Mouse (Mus musculus): Measurements from ENCODE around the gene Hoxa13. TPM values are rescaled to one million over a fixed set of nuclear protein-coding genes. Genes with fewer than 3 reads are reported as not detected.

Gene Hoxa13
- not detected in 2 replicates for polyA plus RNA-seq (2012; rRNA removed)

DNA sequence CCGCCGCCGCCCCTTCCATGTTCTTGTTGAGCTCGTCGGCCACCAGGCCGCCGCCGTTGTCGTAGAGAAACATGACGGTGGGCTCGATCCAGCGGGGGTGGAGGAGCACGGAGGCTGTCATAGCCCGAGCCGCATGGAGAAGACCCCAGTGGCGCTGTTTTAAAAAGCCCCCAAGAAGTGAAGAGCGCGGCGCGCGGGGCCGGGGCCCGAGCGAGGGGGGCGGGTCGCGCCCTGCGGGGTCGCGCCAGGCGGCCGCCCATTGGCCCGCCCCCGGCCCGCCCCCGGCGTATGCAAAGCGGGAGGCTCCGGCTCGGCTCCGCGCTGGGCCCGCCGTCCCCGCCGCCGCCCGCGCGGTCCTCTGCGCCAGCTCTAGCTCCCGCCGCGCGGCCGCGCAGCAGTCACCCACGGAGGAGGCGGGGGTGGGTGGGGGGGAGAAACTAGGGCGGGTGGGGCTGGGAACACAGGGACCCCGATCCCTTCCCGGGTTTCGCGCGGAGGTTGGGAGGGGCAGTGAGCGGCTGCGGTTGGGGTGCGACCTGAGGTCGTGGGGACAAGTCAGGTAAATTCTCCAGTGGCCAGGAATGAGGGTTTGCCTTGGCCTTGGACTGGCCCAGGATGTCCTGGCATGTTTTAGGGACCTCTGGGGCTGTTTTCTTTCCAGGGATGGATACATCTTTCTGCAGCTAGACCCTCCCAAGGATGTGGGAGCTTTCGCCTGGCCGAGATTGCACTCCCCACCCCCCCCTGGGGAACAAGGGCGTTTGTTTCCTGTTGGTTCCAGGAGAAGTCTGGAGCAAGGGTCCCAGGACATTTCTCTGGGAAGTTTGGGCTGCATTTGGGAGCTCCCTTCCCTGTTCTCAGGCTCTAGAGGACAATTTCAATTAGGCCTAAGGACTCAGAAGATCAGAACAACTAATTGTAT lies at the start of gene Hoxa13:
TSS of gene Hoxa13 (minus strand) at position 227 of the 922 bp plus-strand sequence.

DNA sequence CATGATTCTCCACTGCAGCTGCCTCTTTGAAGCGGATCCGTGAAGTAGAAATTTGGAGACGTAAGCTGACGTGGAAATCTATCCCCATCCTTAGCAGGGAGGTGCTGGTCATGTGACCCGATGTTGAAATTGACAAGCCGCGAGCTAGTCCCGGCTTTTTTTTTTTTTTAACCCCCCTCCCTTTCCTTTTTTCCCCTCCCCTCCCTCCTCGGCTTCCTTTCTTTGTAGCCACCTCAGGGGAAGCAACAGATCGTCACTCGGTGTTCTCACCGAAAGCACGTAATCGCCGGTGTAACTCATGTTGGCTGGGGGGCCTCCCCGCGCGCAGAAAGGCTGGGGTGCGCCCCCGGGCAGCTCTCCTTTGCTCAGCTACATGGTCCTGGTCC lies 14.9 kb downstream of the Hoxa13 start, which contains the start of gene Hoxa11:
TSS of gene Hoxa11 (minus strand) at position 54 of the 386 bp plus-strand sequence.

DNA sequence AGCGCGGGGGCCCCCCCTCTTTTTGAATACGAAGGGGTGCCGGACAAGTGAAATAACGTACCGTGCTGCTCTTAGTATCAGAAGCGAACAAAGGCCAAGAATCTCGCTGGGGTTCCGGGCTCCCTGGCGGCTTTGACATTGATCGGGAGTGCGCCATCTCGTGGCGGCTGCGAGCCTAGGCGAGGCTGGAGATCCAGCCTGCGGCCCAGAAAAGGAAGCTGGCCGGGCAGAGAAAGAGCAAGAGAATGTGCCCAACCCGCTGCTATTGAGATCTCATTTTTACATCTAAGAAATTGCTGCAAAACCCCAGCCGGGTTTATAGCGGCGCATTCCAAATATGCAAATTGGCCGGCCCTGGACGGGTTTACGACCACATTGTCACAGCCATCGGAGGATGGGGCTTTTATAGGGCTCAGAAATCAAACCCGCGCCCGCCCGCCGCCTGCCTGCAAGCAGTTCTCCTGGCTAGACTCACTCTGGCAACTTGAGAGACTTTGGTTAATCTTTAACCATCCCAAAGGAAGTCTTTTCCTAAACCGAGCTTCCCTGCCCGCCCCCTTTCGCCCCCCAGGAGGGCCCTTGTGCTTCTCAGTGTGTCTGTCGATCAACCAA lies 20.2 kb downstream of the Hoxa13 start, which contains the start of gene Hoxa10:
TSS of gene Hoxa10 (minus strand) at position 466 of the 612 bp plus-strand sequence.

DNA sequence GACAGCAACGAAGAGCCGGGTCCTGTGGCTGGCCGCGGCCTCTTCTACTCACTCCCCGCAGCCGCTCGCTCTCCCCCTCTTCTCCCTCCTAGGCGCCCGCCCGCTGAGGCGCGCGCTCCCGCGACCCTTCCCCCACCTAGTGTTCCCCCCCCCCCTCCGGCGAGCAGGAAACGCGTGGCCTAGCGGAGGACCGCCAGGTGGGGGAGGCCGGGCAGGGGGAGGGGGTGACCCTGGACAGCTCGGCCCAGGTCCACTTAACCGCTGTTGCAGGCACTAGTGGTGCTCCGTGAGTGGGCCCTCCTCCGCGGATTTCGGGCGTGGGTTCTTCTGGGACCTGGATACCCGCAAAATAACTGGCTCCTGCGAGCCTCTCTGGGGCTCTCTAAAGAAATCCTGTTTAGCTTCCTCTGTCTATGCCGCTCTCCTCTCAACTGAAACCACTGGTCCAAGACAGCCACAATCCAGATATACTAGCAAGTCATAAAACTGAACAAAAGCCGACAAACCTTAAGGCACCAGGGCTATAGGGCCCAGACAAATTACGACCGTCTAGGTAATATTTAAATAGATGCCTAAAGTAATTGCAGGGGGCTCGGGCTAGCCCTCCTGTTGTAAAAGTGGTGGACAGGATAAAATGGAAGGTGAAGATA lies 30.0 kb downstream of the Hoxa13 start, which contains the start of gene Hoxa9:
TSS of gene Hoxa9 (minus strand) at position 574 of the 650 bp plus-strand sequence.

DNA sequence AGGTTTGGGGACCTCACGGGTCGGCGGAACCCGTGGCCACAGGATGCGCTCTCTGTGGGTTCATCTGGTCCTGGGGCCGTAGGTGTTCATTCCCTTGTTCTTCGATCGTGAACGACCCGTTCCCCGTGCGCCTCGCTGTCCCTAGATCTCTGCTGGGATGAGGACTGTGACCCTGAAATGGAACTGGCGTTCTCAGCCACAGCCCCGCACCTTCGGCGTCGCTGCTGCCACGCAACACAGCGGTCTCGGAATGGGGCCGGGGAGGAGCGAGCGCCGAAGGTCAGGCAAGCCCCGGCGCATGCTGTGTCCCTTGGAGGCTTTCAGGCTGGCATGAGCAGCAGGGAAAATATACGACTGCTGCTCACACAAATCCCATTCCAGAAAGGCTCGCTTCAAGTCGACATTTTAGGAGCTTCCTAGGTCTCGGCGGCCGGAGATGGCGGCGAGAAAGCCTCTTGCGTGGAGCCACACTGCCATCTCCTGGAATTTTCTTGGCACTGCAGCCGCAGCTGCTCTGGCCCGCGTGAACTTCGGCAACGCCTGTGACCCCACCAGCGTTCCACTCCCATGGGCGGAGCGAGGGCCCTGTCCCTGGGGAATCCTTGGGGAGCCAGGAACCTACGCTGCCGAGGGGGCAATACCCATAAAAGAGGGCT lies 39.2 kb downstream of the Hoxa13 start, which contains the start of gene Hoxa7:
TSS of gene Hoxa7 (minus strand) at position 518 of the 656 bp plus-strand sequence.

DNA sequence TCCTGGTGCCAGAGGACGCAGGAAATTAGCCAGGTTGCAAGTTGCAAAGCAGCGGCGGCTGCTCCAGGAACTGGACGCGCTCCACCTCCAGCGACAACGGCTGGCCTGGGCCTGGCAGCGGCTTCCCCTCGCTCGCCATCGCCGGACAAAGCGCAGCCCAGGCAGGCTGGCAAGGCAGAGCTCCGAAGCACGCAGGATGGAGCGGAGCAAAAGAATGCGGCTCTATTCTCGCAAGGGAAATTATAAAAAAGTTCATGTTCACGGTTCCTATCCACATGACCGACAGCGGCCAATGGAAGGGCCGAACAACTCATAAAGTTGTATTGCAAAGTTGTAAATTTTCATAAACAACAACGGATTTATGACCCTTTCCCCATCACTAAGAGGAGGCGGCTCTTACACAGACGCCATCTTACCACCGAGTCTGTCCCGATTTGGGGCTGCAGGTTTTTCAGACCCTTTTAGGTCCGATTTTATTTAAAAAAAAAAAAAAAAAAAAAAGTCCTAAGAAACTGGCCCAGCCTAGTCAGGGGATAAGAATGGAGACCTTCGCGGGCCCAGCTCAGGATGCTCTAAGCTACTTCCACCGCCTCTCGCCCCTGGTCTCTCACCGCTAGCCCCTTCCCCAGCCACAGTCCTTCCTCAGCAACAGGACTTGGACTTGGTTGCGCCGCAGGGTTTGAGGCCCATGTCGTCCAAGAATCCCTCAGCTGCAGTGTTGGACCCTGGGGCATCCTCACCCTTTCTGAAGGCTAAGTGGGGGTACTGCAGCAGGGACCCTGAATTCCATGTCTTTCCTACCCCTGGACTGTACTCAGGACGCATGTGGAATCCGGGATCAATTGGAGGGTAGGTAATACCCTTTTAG lies 47.3 kb downstream of the Hoxa13 start, which contains the start of the genes Hoxa3 and Gm28308:
TSS of gene Hoxa3 (minus strand) at position 218 of the 868 bp plus-strand sequence.
TSS of gene Gm28308 (minus strand) at position 221 of the 868 bp plus-strand sequence.

DNA sequence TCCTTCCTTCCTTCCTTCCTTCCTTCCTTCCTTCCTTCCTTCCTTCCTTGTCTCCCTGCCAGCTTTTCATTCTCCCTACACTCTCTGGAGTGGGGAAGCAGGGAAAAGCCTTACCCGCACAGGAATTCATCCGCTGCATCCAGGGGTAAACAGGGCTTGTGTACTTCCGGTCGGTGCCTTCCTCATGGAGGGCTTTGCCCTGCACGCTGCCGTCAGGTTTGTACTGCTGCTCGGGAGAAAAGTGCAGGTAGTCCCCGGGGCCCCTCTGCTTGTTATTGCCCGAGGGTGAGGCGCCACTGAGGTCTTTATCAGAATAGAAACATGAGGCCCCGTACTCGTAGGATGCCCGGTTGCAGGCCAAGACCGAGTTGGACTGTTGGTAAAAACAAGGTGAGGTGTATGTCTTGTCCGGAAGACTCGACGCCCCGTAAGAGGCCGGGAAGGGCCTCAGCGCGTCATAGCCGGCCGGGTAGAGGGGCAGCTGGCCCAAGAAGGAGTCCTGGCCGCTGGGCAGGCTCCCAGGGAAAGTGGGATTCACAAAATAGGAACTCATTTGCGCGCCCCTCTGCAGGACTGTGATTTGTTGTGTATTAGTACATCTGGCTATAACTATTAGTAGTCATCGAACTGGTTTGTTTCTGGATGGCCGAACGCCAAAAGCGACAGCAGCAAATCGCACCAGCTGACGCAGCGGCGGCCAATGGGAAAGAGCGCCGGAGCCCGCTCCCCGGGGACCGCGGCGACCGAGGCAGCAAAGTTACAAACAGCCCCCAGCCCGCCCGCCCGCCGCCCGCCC lies 52.4 kb downstream of the Hoxa13 start, which contains the start of gene Hoxa6:
TSS of gene Hoxa6 (minus strand) at position 651 of the 796 bp plus-strand sequence.

Other genes with a start within 250 kb of the Hoxa13 start
- 2.7 and 4.4 TPM in 2 replicates for gene Skap2, start 248.3 kb downstream of the Hoxa13 start, polyA plus RNA-seq (2012; rRNA removed)
- gene Hoxa1, start 102.6 kb downstream of the Hoxa13 start, polyA plus RNA-seq (2012; rRNA removed): 0.35 and 0.45 TPM in 2 replicates
- gene Hoxa2, start 96.0 kb downstream of the Hoxa13 start, polyA plus RNA-seq (2012; rRNA removed): 1.7 and 1.8 TPM in 2 replicates
- 0.05 TPM in 1 of 2 replicates, not detected in the other for gene 5730596B20Rik, start 83.4 kb downstream of the Hoxa13 start, polyA plus RNA-seq (2012; rRNA removed)
- 1.6 and 2.2 TPM in 2 replicates for gene Hoxa4, start 69.1 kb downstream of the Hoxa13 start, polyA plus RNA-seq (2012; rRNA removed)
- gene Hoxa5, start 56.3 kb downstream of the Hoxa13 start, polyA plus RNA-seq (2012; rRNA removed): 17.8 and 22.4 TPM in 2 replicates
- 7.2 and 7.6 TPM in 2 replicates for gene Hoxa6, start 52.2 kb downstream of the Hoxa13 start, polyA plus RNA-seq (2012; rRNA removed)
- gene Hoxa3, start 47.5 kb downstream of the Hoxa13 start, polyA plus RNA-seq (2012; rRNA removed): 9.8 and 12.6 TPM in 2 replicates
- gene Gm28308, start 47.5 kb downstream of the Hoxa13 start, polyA plus RNA-seq (2012; rRNA removed): 7.2 and 8.5 TPM in 2 replicates
- gene Hoxa7, start 39.0 kb downstream of the Hoxa13 start, polyA plus RNA-seq (2012; rRNA removed): 8.0 and 10.8 TPM in 2 replicates
- gene Hoxa9, start 29.8 kb downstream of the Hoxa13 start, polyA plus RNA-seq (2012; rRNA removed): 43.7 and 45.9 TPM in 2 replicates
- 14.6 and 23.1 TPM in 2 replicates for gene Hoxa10, start 20.0 kb downstream of the Hoxa13 start, polyA plus RNA-seq (2012; rRNA removed)
- gene Hoxa11, start 15.1 kb downstream of the Hoxa13 start, polyA plus RNA-seq (2012; rRNA removed): 5.8 and 5.9 TPM in 2 replicates
- gene Evx1, start 52.6 kb upstream of the Hoxa13 start, polyA plus RNA-seq (2012; rRNA removed): 2.6 and 3.1 TPM in 2 replicates

All from ovary, adult 2 months (tissue).